Mouse (Mus musculus) ES-E14 (cell line): ENCODE results near the gene Zdhhc3.

Experiments
- CHD2 ChIP-seq: IDR thresholded peaks from 2 replicates; pipeline ENCODE4 v1.6.1; 2014; ENCODE audit warnings: mild to moderate bottlenecking, low read depth, low read length, inconsistent platforms
- HCFC1 ChIP-seq: IDR thresholded peaks from 2 replicates; pipeline ENCODE4 v1.6.1; 2012; ENCODE audit warnings: low read length, inconsistent platforms, borderline replicate concordance; ENCODE audit not compliant: insufficient read depth
- MAFK ChIP-seq: IDR thresholded peaks from 2 replicates; pipeline ENCODE4 v1.6.1; 2014; ENCODE audit warnings: mild to moderate bottlenecking, low read depth, low read length, inconsistent platforms; ENCODE audit not compliant: insufficient read depth
- ZNF384 ChIP-seq: IDR thresholded peaks from 2 replicates; pipeline ENCODE4 v1.6.1; 2012; ENCODE audit warnings: low read depth, low read length, inconsistent platforms

DNA sequence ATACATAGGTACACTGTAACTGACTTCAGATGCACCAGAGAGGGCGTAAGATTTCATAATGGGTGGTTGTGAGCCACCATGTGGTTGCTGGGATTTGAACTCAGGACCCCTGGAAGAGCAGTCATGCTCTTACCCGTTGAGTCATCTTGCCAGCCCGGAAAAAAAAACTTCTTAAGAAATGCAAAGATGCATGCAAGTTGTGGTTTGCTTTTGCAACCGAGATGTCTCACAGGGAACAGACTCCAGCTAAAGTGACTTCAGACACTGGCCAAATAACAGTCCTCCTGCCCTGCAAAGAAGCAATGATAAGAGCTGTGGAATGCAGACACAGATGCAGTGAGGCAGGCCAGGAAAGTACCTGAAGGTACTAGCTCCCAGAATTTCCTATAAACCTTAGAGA is 22.2 kb downstream of the Zdhhc3 start:
- no peak for TF ChIP-seq CHD2
- TF ChIP-seq ZNF384: no peak
- no peak for TF ChIP-seq MAFK
- no peak for TF ChIP-seq HCFC1
